Mouse (Mus musculus) E14TG2a.4 (cell line): ENCODE measurements around the gene Palm.

Experiments used
- CTCF ChIP-seq: conservative IDR thresholded peaks from 2 replicates; pipeline ENCODE4 v1.5.1; 2014; ENCODE audit warnings: low read length
- POU5F1 ChIP-seq: IDR thresholded peaks from 2 replicates; pipeline ENCODE4 v1.6.1; 2014; ENCODE audit warnings: low read length, borderline replicate concordance

- TF ChIP-seq CTCF (peak; percentile 84), POU5F1 (no peak)
Measured at GRCm38 (mm10) chr10:79774486-79775279, 18.7 kb upstream of the Palm start.
